Mouse (Mus musculus) CH12.LX (cell line): ENCODE data around the gene Tspan14.

Experiments used
- CTCF ChIP-seq, 2 experiments: IDR thresholded peaks in 1 of 2; conservative IDR thresholded peaks in 1 of 2; 2 replicates each; pipeline ENCODE4 v1.5.1; 2011 to 2012; ENCODE audit warnings: low read depth in 2 of 2, low read length in 2 of 2, improper control_type of control experiment in 1 of 2, inconsistent platforms in 1 of 2, mild to moderate bottlenecking in 1 of 2, moderate library complexity in 1 of 2
- E2F4 ChIP-seq: IDR thresholded peaks from 2 replicates; pipeline ENCODE4 v1.6.1; 2011; ENCODE audit warnings: low read depth, low read length, improper control_type of control experiment; ENCODE audit not compliant: insufficient replicate concordance
- EP300 ChIP-seq: IDR thresholded peaks from 2 replicates; pipeline ENCODE4 v1.6.1; 2011; ENCODE audit warnings: low read length, improper control_type of control experiment
- ETS1 ChIP-seq: conservative IDR thresholded peaks from 2 replicates; pipeline ENCODE4 v1.6.1; 2012; ENCODE audit warnings: low read depth, mild to moderate bottlenecking, inconsistent platforms, low read length, improper control_type of control experiment, moderate library complexity
- IRF4 ChIP-seq: IDR thresholded peaks from 2 replicates; pipeline ENCODE4 v1.6.1; 2014; ENCODE audit warnings: low read depth, mild to moderate bottlenecking, inconsistent platforms, low read length, improper control_type of control experiment
- MAX ChIP-seq: IDR thresholded peaks from 2 replicates; pipeline ENCODE4 v1.6.1; 2011; ENCODE audit warnings: low read length, improper control_type of control experiment
- MAZ ChIP-seq: IDR thresholded peaks from 2 replicates; pipeline ENCODE4 v1.6.1; 2012; ENCODE audit warnings: low read depth, mild to moderate bottlenecking, inconsistent platforms, low read length, improper control_type of control experiment, moderate library complexity
- MXI1 ChIP-seq: IDR thresholded peaks from 2 replicates; pipeline ENCODE4 v1.6.1; 2011; ENCODE audit warnings: mild to moderate bottlenecking, low read depth, low read length, improper control_type of control experiment
- PAX5 ChIP-seq: IDR thresholded peaks from 2 replicates; pipeline ENCODE4 v1.6.1; 2012; ENCODE audit warnings: low read length, inconsistent platforms, mixed read lengths
- POLR2A ChIP-seq: IDR thresholded peaks from 2 replicates; pipeline ENCODE4 v1.6.1; 2011; ENCODE audit warnings: low read depth, mild to moderate bottlenecking, improper control_type of control experiment, low read length
- POLR2AphosphoS2 ChIP-seq: IDR thresholded peaks from 2 replicates; pipeline ENCODE4 v1.6.1; 2011; ENCODE audit warnings: low read depth, low read length, improper control_type of control experiment
- SMC3 ChIP-seq: IDR thresholded peaks from 2 replicates; pipeline ENCODE4 v1.6.1; 2011; ENCODE audit warnings: low read depth, low read length, improper control_type of control experiment
- TCF12 ChIP-seq: IDR thresholded peaks from 2 replicates; pipeline ENCODE4 v1.6.1; 2014; ENCODE audit warnings: low read depth, mild to moderate bottlenecking, inconsistent platforms, low read length, improper control_type of control experiment

- TF ChIP-seq MAZ (no peak), POLR2A (no peak), EP300 (peak; percentile 9; the same call in 1 of the 2 replicates), ETS1 (no peak), MXI1 (no peak), CTCF (conservative IDR thresholded peaks at IDR 0.05 in 1 of 2, IDR thresholded peaks at IDR 0.05 in 1 of 2; ENCODE audit: low read depth in 2 of 2, low read length in 2 of 2) (no peak), IRF4 (no peak), MAX (no peak), SMC3 (no peak), TCF12 (no peak), PAX5 (no peak), E2F4 (no peak), POLR2AphosphoS2 (no peak)
These were observed 75.1 kb downstream of the Tspan14 start for GRCm38 (mm10) chr14:40891506-40891905.
